Mouse (Mus musculus) neutrophil, adult 65 days (primary cell): Measurements from ENCODE around the gene Mthfd1. TPM values are rescaled to one million over a fixed set of nuclear protein-coding genes. Genes with fewer than 3 reads are reported as not detected.

Experiments
- total RNA-seq: library from RNA; stranded (reverse); gene quantifications from 2 replicates; pipeline ENCODE4 v1.2.4, GENCODE M21; 2023

Mthfd1 gene
- 9.5 and 10.3 TPM in 2 replicates for total RNA-seq

DNA sequence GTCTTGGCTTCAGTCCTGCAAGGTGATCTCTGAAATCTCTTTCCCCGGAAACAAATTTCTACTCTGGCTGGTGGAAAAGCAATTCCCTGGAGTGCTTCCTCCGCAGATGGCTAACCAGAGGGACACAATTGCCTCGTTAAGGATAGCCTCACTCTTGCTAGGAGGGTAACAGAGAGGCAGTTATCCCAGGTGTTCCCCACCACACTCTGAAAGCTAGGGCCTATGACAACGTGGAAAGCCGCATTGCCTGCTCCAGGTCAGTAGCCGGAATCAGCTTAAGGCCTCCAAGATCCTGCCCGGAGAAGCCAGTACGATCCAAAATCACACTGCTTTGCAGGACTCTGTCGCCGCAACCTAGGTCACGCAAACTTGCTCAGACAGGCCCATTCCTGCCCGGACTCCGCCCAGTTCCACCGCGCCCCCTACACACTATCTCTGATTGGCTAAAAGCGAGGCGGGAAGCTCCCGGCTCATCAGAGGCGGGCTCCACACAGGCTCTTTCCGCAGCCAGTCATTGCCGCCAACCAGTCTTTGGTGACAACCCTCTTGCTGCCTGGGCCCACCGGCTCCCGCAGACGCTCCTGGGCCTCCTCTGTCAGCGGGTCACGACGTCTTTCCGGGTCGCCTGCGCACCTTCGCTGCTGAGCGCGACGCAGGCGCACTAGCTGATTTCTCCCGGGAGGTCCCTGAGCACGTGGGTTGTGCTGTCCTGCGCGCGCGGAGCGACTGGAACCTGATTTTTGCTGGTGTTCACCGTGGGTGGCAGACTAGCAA lies at the start of gene Mthfd1:
Mthfd1 (plus strand) TSS at position 574 of the 774 bp plus-strand sequence.

GRCm38 (mm10) chr12:76246646-76247045 lies 8.5 kb upstream of the Mthfd1 start, which contains the start of gene Tex21:
Gene Tex21, minus strand, starts transcription at chr12:76246746.

GRCm38 (mm10) chr12:76324679-76325431 lies 69.8 kb downstream of the Mthfd1 start, which contains the start of gene Akap5:
Gene Akap5, plus strand, starts transcription at chr12:76324891.

Other genes with a start within 250 kb of the Mthfd1 start
- not detected in 2 replicates for gene Esr2, start 78.0 kb upstream of the Mthfd1 start, total RNA-seq
- gene Tex21, start 8.6 kb upstream of the Mthfd1 start, total RNA-seq: not detected in 2 replicates
- gene Akap5, start 69.6 kb downstream of the Mthfd1 start, total RNA-seq: 0.18 and 0.66 TPM in 2 replicates
- 4.5 and 4.9 TPM in 2 replicates for gene Zbtb25, start 114.3 kb downstream of the Mthfd1 start, total RNA-seq
- 4.6 and 6.0 TPM in 2 replicates for gene Zbtb1, start 115.0 kb downstream of the Mthfd1 start, total RNA-seq
- 4.7 and 7.3 TPM in 2 replicates for gene Hspa2, start 148.9 kb downstream of the Mthfd1 start, total RNA-seq
- gene Ppp1r36, start 162.2 kb downstream of the Mthfd1 start, total RNA-seq: not detected in 2 replicates